Mouse (Mus musculus): Measurements from ENCODE around the gene Gm10272.

GRCm38 (mm10) chr10:77677562-77677961 lies 28.9 kb upstream of the Gm10272 start:
- TF ChIP-seq CTCF (IDR thresholded peaks at IDR 0.05; ENCODE audit: insufficient read depth, low read depth, low read length) (no peak), POLR2A (IDR thresholded peaks at IDR 0.05; ENCODE audit: insufficient read depth, low read depth, low read length) (no peak)
